Mouse (Mus musculus) lung, postnatal 10 days (tissue): ENCODE results near the gene Tor1aip1.

ENCODE experiments used
- DNase-seq: peaks from one replicate; pipeline ENCODE4 v3.0.0; 2021

The Tor1aip1 gene

DNA sequence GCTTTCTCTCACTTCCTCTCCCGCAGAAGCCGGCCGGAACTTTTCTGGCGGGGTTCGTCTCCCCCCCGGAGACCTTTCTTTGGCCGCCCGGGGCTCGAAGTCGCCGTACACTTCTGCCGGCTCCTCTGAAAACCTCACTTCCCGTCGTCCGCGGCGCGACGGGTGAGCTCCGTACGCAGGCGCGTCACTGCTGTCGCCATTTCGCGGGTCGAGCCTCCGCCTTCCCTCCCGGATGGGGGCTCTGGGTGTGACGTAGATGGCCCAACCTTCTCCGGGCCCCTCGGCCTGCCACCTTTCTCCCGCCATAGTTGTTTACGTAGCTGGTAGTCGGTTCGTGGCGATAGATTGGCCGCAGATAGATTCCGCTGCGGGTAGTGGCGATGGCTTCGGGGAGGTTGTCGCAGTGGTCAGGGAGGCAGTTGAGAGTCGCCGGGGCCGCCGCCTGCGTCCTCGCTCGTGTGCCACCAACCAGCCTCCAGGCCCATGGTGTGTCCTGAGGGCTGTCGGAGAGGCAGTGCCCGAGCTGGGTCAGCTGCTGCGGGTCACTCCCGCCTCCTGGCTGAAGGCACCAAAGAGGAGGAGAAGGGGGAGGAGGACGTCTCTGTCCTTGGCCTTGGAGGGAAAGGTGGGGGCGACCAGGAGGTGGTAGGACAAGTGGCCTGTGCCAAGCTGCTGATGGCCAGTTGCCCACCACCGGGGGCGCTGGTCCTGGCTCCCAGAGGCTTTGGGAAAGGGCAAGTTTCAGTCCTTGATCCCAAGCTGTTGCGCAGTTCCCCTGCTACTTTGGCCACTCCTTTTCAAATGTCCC lies at the start of gene Tor1aip1:
Gene Tor1aip1 (minus strand): TSS at position 551 of the 808 bp plus-strand sequence.
- peak; percentile 99 for DNase-seq

- peak; percentile 43 for DNase-seq
Observed at GRCm38 (mm10) chr1:156085770-156086169, 49.5 kb upstream of the Tor1aip1 start.

GRCm38 (mm10) chr1:156084603-156085002 lies 48.3 kb upstream of the Tor1aip1 start:
- no peak for DNase-seq

DNA sequence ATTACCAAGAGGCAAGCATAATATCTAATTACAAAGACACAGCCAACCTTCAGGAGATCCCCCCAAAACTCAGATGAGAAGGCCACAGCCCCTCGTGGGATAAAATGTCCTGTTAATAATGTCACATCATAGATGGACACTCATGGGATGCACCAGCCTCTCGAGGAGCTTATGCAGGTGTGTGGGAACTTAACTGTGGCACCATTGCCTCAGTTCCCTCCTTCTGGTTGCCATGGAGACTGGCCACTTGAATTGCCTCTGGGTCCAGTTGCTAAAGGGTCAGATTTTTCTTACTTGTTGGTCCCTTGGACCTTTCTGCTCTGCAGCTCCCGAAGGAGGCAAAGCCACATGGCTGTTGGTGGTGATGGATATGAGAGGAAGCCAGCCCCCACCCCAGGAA lies 41.4 kb upstream of the Tor1aip1 start:
- DNase-seq: no peak

- DNase-seq: no peak
Observed at GRCm38 (mm10) chr1:156076474-156076873, 40.2 kb upstream of the Tor1aip1 start.

- peak; percentile 65 for DNase-seq
Observed at GRCm38 (mm10) chr1:156074575-156074974, 38.3 kb upstream of the Tor1aip1 start.

- no peak for DNase-seq
Observed at GRCm38 (mm10) chr1:156073169-156073821, 37.0 kb upstream of the Tor1aip1 start.

- no peak for DNase-seq
Observed at GRCm38 (mm10) chr1:156070106-156070505, 33.8 kb upstream of the Tor1aip1 start.

DNA sequence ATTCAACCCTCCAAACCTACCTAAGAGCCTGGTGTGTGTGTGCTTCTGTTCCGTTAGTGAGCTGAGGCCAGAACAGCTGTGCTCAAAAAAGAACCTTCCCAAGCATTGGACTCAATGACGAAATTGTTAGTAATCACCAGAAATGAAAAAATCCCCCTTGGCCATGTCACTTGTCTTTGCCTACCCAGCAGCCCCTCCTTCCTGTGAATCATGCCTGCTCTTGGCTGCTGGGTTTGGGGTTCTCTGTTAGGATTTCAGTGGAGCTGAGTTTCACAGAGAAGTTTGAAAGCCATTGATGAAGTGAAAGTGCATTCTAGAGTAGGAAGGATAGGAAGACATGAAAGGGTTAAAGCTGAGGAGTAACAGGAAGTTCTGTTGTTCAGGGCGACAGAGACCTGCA lies 29.9 kb upstream of the Tor1aip1 start:
- no peak for DNase-seq

DNA sequence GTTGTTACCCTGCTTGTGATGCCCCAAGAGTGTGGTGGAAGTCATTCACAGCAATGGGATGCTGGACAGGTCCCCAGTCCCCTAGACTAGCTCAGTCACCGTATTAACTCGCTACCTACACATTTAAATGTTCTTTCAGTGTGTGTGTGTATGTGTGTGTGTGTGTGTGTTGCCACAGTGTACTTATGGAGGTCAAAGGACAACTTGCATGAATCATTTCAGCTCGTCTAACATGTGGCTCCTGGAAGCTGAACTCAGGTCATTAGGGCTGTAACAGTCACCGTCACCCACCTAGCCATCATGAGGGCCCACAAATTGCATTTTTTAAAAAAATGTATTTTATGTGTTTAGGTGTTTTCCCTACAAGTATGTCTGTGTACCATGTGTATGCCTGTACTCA lies 25.9 kb upstream of the Tor1aip1 start:
- no peak for DNase-seq

DNA sequence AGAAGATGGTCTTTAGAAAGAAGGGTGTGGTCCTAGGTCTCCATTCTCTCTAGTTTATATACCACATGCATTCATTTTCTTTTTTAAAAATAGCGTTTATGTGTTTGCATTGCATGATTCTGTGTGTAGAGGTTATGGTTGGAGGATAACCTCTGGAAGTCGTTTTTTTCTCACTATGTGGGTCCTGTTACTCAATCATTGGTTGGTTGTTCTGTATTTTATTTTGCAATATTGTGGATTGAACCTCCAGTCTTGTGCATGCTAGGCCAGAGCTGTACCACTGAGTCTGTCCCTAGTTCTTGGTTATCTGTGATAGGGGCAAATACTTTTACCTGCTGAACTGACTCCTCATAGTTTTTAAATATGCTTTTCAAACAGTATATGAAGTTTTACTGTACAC lies 21.9 kb upstream of the Tor1aip1 start:
- DNase-seq: no peak

- no peak for DNase-seq
Observed at GRCm38 (mm10) chr1:156046688-156047087, 10.4 kb upstream of the Tor1aip1 start.

DNA sequence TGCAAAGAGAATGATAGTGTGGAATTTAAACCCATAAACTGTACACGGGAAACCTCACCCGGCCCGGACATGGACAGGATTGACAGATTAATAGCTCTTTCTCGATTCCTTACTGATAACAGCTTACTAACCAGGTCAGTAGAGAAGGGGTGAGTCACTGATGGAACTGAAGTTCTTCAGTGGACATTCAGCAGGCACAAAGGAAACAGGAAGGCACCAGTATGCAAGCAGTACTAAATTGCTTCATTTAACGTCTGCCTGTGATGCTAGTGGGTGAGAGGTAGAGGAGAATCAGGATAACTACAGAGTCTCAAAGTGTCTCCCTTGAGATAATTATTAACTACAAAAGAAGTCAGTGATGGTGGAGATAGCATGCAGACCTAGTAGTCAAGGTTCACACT lies 7.9 kb upstream of the Tor1aip1 start:
- no peak for DNase-seq

GRCm38 (mm10) chr1:156043027-156043426 lies 6.7 kb upstream of the Tor1aip1 start:
- DNase-seq: peak; percentile 68

DNA sequence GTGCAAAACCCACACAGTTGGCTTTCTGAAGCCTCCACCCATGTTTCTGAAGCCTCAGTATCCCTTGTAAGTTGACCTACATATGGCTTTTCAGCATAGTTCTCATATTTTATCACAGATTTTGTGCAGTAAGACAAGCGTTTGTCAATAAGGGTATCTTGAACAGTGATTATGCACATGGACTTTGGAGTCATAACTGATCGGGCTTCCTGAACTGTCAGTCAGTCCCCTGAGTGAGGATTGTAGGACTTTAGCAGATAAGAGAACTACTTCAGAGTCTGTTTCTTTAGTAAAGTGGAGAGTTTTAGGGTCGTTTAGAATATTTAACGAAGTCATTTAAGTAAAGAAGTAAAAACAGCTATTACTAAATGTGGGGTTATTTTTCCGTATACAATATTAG lies 6.2 kb upstream of the Tor1aip1 start:
- no peak for DNase-seq

DNA sequence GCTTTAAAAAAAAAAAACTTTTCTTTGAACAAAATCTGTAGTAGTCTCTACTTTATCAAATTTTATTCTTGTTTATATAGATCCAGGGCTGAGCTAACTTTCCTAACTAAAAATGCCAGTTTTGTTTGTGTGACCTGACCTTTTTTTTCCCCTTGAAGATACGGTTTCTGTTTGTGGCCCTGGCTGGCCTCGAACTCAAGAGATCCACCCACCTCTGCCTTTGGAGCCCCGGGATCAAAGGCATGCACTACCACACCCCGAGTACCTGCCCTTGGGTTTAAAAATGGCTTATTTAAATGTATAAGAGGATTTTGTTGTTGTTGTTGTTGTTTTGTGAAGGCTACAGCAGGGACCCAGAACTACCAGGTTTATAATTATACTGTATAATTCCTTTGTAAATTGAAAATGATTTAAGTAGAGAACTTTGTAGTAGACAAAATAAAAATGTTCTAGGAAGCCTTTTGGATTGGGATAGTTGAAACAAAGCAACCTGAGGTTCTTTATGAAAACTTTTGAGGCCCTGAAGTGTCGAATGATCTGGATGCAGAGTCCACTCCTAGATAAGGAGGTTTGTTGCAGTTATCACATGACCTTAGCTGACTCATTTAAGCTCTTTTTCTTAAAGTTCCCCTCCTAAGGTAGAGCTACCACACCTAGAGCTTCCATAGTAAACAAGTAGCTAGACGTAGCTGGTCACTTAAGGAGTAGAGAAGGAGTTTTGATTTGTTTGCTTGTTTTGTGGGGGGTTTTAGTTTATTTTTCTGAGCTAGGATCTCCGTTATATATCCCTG lies 5.4 kb upstream of the Tor1aip1 start:
- no peak for DNase-seq

GRCm38 (mm10) chr1:156040731-156041401 lies 4.6 kb upstream of the Tor1aip1 start:
- DNase-seq: peak; percentile 97

DNA sequence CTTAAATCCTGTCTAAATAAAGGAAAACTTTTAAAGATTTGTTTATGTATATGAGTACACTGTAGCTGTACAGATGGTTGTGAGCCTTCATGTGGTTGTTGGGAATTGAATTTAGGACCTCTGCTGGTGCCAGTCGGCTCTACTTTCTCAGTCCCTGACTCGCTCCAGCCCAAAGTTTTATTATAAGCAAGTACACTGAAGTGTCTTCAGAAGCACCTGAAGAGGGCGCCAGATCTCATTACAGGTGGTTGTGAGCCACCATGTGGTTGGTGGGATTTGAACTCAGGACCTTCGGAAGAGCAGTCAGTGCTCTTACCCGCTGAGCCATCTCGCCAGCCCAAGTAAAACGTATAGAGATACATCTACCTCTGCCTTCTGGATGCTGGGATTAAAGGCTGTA lies 3.7 kb upstream of the Tor1aip1 start:
- DNase-seq: peak; percentile 9

DNA sequence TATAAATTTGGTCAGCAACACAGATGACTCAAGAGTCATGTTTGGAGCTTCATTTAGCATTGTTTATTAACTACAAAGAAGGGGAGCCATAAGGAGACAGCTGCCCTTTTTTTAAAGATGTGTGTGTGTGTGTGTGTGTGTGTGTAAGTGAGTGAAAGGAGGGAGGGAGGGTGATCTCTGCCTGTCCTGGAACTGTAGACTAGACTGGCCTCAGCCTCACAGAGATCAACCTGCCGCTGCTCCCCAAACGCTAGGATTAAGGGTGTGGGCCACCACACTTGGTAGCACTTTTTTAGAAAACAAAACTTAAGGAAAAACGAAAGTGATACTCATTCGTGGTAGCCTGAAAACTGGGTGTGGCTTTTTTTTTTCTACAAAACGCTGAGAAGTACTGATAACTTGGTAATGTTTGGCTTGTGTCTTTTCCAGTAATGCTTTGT lies 884 bp upstream of the Tor1aip1 start:
- DNase-seq: peak; percentile 28

GRCm38 (mm10) chr1:156035269-156035929 lies 881 bp downstream of the Tor1aip1 start, which contains the start of gene Tor1aip2:
Tor1aip2 (plus strand) TSS chr1:156035403.
- peak; percentile 86 for DNase-seq

- no peak for DNase-seq
Observed at GRCm38 (mm10) chr1:156034661-156035060, 1.6 kb downstream of the Tor1aip1 start.

- no peak for DNase-seq
Observed at GRCm38 (mm10) chr1:156033921-156034320, 2.4 kb downstream of the Tor1aip1 start.
